Mouse (Mus musculus) common myeloid progenitor, adult 5-6 weeks (primary cell): ENCODE results near the gene Fam160a2. TPM values are rescaled to one million over a fixed set of nuclear protein-coding genes. Genes with fewer than 3 reads are reported as not detected.
A peak's percentile ranks its signal among the peaks of the same experiment; 100 is the strongest.

ENCODE experiments used
- ATAC-seq: replicated peaks from 2 replicates; pipeline ENCODE4 v1.8.0; 2016; ENCODE audit warnings: low read depth, mild to moderate bottlenecking, moderate TSS enrichment, inconsistent platforms; ENCODE audit not compliant: poor library complexity, severe bottlenecking
- total RNA-seq: library from RNA; stranded (forward); fragments of 200-1000, 187-1606 nt; gene quantifications from 2 replicates; pipeline ENCODE4 v1.2.3, GENCODE M21; 2017

The Fam160a2 gene
- total RNA-seq, result 9.0 and 10.0 TPM in 2 replicates

DNA sequence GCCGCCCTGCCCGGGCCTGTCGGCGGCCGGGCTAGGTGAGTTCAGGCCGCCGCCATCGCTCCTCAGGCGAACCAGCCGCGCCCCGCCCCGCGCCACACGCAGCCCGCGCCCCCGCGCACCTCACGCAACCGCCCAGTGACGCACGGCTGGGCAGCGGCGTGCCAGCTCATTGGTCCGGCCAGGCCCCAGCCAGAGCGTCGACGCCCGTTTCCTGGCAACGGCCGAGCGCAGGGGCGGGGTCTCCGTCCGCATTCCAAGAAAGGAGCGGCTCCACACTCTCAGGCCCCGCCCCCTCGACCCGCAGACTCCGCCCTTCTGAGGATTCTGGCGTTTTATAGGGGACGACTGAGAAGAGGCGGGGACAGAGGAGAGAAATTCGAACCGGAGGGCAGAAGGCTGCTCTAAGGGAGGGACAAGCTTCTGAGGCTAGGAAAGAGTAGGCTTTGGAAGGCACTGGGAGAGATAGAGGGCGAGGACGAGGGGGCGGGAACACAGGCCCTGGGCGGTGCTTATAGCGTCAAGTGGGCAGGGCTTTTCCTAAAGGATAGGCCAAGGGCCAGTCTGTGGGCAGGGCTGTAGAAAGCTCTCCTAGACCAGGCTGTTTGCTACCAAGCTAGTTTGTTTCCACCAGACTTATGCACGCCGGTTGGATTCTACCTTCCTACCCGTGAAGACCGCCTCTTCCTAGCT, at the start of gene Fam160a2:
Gene Fam160a2, minus strand, starts transcription at position 120 of the 690 bp plus-strand sequence.
- peak; percentile 80 for ATAC-seq

DNA sequence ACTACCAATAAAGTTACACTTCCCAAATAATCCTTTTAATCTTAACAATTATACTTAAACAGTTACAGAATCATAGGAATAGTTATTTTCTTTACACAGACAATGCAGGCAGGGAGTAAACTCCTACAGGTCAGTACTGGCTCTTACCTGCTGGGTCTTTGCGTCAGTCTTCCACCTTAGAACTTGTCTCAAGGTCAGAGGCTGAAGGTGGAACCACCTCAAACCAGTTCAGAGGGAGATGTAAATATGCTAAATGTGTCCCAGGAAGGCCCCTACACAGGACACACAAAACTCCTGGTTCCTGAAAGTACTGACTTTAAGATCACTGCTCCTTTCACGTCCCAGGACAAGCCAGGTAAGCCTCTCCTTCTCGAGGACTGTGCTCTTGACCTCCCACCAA, 45.2 kb upstream of the Fam160a2 start:
- ATAC-seq, result no peak

DNA sequence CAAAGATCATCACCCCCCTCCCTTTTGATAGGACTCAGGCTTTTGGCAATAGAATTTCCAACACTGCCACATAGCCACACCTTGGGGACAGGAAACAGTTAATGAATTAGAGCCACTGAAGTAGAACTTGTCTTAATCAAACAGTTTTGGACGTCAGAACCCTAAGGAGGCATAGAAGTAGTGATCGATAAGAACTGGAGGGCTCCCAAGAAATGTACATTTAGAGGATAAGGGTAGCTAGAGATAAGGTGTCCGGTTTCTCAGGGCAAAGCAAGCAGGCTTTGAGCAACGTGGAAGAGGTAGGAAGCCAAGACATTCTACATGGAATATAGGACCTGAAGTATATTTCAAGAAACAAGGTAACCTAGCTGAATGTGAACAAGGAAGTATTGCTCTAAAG, 41.6 kb upstream of the Fam160a2 start:
- ATAC-seq, result no peak

DNA sequence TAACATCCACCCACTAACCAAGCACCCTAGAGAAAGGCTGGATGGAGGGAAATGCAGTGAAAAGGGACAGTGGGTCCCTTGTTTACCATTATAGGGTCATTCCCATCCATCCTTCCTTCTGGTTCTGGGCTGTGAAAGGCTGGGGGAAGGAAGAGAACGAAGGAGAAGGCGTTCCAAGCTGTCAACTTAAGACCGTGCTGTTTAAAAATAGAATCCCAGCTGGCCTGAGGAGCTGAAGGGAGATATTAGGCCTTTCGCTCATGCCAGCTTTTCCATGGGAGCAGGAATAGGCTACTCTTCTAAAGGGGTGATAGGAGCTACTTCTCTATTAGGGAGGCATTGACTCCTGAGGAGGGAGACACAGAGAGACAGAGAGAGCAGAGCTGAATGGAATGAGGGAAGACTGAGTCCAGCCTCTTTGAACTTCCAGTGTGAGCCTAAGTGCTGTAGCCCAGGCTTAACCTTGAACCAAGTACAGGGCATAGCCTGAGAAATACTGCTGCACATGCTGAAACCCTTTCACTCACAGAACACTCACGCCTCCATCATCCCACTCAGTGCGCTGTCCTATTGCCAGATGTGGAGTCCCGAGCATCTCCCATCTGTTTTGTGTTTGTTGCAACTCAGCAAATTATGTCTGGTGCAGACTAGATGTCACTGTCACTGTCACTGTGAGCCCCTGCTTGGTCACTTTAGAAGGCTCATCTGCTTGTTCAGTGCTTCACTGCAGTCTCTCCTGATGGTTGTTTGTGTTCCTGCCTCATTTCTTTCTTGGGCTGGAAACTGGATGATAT, 38.3 kb upstream of the Fam160a2 start:
- ATAC-seq, result no peak

DNA sequence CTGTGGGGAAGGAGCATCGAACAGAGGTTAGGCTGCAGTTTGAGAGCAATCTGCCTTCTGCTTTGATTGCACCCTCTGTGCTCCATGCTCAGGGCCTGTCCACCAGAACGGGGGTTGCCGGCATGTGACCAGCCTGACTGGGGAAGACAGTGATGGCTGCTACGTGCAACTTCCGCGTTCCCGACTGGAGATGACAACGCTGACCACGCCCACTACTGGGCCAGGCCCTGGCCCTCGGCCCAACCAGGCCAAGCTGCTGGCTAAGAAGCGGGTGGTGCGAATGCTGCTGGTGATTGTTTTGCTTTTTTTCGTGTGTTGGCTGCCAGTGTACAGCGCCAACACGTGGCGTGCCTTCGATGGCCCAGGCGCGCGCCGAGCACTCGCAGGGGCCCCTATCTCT, 34.9 kb upstream of the Fam160a2 start:
- ATAC-seq, result no peak

DNA sequence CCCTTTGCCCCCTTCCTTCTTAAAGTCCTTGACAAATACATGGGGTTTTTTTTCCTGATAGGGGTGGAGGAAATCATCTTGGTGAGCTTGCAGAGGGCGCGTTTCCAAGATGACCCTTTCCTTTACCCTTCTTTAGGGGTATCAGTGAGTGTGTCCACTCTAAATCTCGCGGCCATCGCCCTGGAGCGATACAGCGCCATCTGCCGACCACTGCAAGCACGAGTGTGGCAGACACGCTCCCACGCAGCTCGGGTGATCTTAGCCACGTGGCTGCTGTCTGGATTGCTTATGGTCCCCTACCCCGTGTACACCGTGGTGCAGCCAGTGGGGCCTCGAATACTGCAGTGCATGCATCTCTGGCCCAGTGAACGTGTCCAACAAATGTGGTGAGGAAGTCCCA, 34.0 kb upstream of the Fam160a2 start:
- no peak for ATAC-seq

DNA sequence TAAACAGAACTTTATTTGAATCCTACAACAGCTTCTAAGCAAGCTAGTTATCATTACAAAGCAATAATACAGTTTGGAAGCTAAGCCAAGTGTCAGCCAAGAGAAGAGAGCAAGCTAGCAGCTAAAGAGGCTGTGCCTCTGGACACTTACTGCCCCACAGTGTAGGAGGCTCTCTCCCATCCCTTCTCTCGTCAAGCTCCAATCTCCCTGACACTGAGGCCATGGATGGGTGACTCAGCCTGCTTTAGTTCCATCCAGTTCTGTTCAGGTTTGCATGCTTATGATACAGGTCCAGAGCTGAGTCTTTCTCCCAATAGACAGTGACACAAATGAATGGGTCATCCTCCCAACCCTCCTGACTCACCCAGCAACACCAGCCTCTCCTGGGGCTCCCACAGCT, 32.2 kb upstream of the Fam160a2 start:
- ATAC-seq, result no peak

DNA sequence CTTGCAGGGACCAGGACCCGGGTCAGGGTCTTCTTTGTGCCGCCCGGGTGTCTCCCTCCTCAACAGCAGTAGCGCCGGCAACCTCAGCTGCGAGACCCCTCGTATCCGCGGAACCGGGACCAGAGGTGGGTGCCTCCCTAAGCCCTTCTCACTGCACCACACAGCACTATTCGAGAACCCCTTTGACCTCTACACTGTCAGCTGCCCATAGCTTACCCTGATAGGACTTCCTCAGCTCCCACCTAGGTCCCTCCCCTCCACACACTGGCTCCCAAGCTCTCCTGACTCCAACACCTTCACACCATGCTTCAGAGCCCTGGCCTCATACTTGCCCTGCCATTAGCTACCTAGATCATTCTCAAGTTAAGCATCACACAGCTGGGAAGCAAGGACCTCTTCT, 26.2 kb upstream of the Fam160a2 start:
- no peak for ATAC-seq

DNA sequence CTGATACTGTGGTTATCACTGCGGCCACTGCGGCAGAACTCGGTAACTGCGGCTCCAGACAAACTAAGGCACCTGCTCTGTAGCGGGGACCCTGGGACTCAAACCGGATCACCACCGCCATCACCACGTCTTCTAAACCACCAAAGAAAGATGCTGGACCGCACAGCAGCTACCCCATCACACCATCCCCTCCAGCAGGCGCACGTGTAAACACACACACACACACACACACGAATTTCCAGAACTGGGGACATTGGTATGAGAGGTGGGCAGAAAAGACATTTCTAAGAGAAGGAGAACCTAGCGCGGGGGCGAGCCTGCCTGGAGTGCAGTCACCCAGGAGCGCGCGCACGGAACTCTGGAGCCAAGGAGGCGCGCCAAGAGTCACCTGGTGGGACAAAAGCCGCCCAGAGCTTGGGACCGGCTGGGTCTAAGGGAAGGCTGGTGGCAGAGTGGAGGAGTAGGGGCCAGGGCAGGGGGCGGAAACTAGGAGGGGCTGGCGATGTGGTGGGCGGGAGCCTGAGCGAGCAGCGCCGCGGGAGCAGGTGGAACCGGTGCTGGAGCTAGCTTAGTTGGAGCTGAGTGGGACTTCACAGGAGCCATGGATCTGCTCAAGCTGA, 25.7 kb upstream of the Fam160a2 start, which contains the start of gene Cckbr:
Gene Cckbr, plus strand, starts transcription at position 308 of the 620 bp plus-strand sequence.
- ATAC-seq, result 0 out of 2 replicates have a peak, but pooled peaks have one; percentile 29

DNA sequence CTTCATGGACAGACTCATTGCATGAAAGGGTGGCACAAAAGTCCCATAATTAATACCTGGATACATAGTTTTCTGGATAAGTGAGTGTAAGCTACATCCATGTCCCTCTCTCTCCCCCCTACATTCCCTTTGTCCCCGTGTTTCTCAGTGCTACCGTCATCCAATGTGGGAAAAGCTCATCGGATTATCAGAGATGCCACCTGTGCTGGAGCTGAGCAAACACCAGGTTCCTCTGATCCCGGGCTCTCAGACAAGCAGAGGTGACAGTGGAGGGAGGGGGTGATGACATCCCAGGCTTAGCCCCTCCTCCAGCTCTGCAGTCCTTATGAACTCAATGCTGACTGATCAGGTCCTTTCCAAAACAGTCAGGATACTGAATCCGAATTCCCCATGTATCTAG, 24.5 kb upstream of the Fam160a2 start:
- no peak for ATAC-seq

DNA sequence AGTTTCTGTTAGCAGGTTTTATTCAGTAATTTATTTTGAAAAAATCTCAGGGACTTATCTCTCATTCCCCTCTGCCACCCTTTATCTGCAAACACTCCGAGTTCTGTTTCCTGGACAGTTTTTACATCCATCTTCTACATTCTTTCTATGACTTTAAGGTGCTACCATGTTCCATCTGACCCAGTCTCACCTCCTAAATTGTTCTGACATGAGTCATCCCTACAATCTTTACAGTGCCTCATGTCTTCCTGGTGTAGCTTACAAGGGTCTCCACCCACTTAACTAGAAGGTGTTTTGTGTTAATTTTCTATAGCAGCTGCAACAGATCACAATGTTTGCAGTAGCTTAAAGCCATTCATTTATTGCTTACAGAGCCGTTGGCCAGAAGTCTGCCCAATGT, 21.0 kb upstream of the Fam160a2 start:
- no peak for ATAC-seq

DNA sequence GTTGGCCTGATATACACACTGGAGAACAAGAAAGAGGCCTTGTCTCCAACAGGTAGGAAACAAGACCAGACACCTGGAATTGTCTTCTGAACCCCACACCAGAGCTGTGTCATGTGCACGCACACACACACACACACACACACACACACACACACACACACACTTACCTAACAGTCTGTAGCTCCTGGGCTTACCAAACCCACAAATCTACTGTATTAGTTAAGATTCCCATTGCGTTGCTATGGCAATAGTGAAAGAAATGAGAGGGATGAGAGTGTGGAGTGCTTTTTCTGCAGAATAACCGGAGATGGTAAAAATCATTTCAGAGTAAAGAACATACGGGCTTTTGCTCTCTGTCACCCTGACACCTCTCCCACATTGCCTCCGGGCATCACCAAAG, 18.3 kb upstream of the Fam160a2 start:
- no peak for ATAC-seq

DNA sequence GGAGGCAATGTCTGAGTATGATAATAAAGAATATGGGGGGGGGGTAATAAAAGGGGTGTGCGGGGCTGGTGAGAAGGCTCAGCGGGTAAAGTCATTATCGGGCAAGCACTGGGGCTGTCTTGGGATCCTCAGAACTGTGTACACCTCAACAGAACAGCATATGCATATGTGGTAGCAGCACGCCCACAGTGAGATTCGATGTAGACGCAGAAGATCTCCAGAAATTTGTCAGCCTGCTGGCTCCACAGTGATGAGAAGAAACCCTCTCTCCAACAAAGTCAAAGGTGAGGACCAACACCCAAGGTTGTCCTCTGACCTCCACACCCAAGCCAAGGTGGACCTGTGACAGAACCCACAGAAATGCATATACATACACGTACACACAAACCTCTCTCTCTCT, 16.7 kb upstream of the Fam160a2 start:
- no peak for ATAC-seq

DNA sequence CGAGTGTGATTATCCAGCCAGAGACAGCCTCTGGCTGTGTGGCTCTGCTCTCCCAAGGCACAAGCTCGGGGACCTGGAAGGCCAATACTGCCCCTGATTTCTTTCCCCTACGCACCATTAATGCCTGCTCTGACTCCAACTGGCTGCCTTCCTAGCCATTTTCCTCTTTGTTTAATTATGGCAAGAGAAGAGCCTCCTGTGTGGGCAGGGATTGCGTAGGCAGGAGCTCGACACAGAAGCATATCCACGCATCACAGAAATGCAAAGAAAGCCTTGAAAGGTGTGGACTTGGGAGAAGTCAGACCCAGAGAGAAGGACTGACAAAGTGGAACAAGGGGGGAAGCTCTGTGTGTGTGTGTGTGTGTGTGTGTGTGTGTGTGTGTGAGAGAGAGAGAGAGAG, 14.5 kb upstream of the Fam160a2 start:
- no peak for ATAC-seq

DNA sequence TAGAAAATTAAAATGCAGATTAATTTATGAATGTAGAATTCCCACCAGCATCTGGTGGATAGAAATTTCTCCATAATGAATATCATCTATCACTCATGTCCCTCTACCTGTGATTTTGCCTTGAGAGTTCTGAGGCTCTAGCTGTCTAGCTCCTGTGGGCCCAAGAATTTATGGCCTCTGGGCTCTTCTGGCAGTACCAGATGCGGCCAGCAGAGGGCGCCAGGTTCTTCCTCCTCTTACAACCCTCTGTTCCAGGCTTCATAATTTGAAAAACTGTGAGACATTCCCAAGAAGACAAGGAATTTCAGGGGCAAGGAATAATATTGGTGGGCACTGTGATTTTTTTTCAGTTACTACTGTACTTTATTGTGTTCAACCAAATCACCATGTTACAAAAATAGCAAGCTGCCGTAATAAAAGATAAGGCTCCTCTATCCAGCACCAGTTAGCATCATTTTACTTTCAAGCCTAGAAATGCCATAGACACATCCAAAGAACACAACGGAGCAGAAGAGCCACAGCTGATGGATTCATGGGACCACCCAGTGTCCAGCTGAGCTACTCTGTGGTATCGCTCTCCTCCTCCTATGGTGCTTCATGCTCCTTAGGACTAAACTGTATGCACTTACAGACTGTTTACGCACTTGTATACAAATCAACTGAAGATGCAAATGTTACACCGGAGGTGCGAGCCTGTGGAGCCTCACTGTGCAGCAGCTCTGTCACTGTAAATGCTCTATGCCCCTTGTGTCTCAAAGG, 12.2 kb upstream of the Fam160a2 start:
- ATAC-seq, result peak; percentile 87

DNA sequence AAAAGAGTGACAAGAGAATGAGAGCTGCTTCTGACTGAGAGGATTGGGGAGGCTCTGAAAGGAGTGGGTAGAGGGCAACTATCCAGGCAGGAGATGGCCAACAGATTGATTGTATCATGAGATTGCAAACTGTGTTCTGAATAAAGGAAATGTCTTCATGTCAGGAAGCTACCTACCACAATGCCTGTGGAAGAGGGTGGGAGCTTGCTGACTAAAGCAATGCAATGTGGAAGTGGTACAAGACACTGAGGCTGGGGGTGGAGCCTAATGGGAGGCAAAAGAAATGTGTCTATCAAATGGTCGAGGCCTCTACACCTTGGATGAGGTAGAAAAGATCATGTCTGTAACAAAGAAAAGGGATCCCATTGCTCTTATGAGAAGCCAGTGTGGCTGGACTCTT, 6.5 kb upstream of the Fam160a2 start:
- peak; percentile 36; the same call in 1 of the 2 replicates for ATAC-seq

DNA sequence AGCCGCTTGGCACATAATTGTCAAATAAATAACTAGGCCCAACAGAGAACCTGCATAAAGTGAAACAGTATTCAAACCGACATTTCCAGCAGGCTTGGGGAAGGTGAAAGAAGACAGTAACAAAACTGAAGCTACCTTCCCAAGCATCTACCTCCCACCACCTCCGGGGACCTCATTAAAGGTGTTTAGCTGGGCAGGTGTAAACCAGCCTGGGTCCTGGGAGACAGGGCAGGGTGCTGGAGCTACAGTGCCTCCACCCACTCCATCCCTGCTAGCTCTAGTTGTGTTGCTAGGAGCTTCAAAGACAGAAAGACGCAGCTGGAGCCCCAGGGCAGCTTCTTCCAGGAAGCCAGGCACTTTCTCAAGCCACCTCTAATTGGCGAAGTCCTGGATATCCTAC, 4.4 kb upstream of the Fam160a2 start, which contains the start of gene Cnga4:
Gene Cnga4, plus strand, starts transcription at position 301 of the 400 bp plus-strand sequence.
- no peak for ATAC-seq

DNA sequence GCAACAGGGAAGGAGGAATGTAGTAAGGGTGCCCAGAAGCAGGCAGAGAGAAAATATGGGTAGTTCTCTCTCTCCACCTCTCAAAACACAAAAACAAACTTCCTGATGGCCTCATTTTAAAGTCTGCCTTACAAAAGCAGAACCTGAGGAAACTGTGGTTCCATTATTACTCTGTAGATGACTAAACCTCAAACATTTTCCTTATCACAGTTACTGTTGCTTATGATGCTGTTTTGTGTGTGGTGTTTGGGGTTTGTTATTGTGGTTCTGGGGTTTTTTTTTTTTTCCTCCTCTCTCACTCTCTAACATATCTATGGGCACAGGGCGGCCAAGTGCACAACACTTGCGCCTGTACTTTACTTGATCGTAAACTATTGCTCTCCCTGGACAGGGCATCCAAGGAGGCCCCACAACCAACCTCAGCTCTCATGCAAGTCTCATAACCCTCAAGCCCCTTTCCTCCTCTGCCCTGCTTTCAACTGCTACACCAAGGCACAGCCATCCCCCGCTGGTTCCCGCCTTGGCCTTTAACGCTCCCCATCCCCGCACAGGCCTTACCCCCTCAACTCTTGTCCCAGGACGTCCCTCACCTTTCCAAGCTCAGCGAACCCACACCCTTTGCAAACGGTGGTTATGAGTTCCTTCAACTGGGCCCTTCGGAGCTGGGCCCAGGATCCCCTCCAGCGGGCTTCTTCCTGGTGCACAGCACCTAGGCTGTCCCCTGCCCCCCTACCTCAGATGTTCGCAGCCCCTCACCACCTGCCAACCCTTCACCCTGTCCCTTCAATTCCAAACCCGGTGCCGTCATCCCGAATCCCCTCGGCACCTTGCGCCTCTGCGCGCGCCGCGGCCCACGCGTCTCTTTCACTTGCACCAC, 558 bp downstream of the Fam160a2 start:
- ATAC-seq, result peak; percentile 58

DNA sequence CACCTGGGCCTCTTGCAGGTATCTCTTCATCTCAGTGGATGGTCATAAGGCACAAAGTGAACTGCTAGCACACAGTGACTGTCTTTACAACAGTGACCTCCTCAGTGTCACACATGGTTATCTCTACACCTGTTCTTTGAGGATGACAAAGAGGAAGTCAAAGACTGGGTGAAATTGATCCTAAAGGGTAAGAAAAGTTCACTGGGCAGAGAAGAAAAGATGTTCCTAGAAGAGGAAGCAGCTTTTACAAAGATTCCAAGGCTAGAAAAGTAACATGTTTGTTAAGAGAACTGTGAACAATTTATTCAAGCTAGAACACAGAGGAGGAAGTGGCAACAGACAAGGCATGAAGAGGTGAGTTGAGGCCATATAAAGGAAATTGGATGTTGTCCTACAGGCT, 3.7 kb downstream of the Fam160a2 start:
- no peak for ATAC-seq
